Mouse (Mus musculus) kidney, embryonic 16.5 days (tissue): Measurements from ENCODE around the gene Slc3a2. TPM values are rescaled to one million over a fixed set of nuclear protein-coding genes. Genes with fewer than 3 reads are reported as not detected.

Source experiments
- ATAC-seq: fragments of 200-750 bp; cut with Nextera tagmentation; 2 replicates; pipeline ENCODE4 v1.8.0; 2017; ENCODE audit warnings: moderate TSS enrichment; ENCODE audit not compliant: low FRiP score, low TSS enrichment
- H3K27ac ChIP-seq: fragments of 300-500 bp; sonication (generic); 2 replicates; pipeline ENCODE4 v1.5.1; 2014; ENCODE audit warnings: low read length
- H3K27me3 ChIP-seq: fragments of 300-500 bp; sonication (generic); 2 replicates; pipeline ENCODE4 v1.6.1; 2014; ENCODE audit warnings: low read length, control low read depth, mixed read lengths; ENCODE audit not compliant: insufficient read depth
- H3K36me3 ChIP-seq: fragments of 300-500 bp; sonication (generic); 2 replicates; pipeline ENCODE4 v1.6.1; 2014; ENCODE audit warnings: low read length, control low read depth, mixed read lengths; ENCODE audit not compliant: insufficient read depth
- H3K4me1 ChIP-seq: fragments of 300-500 bp; sonication (generic); 2 replicates; pipeline ENCODE4 v1.6.1; 2014; ENCODE audit warnings: low read length, control low read depth, mixed read lengths; ENCODE audit not compliant: insufficient read depth
- H3K4me2 ChIP-seq: fragments of 300-500 bp; sonication (generic); replicated peaks from 2 replicates; pipeline ENCODE4 v1.6.1; 2014; ENCODE audit warnings: low read depth, low read length
- H3K4me3 ChIP-seq: fragments of 300-500 bp; sonication (generic); 2 replicates; pipeline ENCODE4 v1.5.1; 2014; ENCODE audit warnings: mild to moderate bottlenecking, low read length
- H3K9ac ChIP-seq: fragments of 300-500 bp; sonication (generic); replicated peaks from 2 replicates; pipeline ENCODE4 v1.6.1; 2014; ENCODE audit warnings: low read length
- H3K9me3 ChIP-seq: fragments of 300-500 bp; sonication (generic); 2 replicates; pipeline ENCODE4 v1.6.1; 2016; ENCODE audit warnings: low read length, control low read depth
- WGBS: fragments of 180-500 bp; shearing (Covaris S2); extraction: QIAGEN DNeasy Blood & Tissue Kit; methylation state at CpG from one replicate; pipeline ENCODE4 v1.1.7; 2014; 5-methylcytosine and 5-hydroxymethylcytosine counted together
- microRNA-seq: library from miRNA; unstranded; fragments of <30 nt; microRNA quantifications from one replicate; pipeline ENCODE4, GENCODE M21; 2016
- polyA plus RNA-seq: library from polyadenylated mRNA; unstranded; fragments of >200 nt; fragmentation: Nextera tagmentation; extraction: Ambion mirVana; gene quantifications from 2 replicates; pipeline ENCODE4 v1.2.1, GENCODE M21; 2015

The Slc3a2 gene
- polyA plus RNA-seq, 1 experiment from 2014 or later, result 141 TPM

DNA sequence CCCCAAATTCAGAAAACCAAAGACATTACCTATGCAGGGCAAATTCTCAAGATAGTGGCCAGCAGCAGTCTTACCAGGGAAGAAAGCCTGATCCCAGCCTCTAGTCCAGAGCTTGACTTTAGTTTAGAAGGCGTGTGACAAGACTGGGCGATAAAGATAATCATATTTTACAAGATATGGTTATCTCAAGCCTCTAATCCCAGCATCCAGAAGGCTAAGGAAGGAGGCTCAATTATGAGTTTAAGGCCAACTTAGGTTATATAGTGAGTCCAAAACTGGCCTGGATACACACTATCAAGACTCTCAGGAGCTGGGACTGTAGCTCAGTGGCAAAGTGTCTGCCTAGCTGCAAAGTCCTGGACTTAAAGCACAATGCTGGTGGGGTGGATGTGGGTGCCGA lies 50.3 kb downstream of the Slc3a2 start:
- ATAC-seq, result no peak
- H3K4me2 ChIP-seq, result no peak overlapping the region
- no peak overlapping the region for H3K9ac ChIP-seq
- no peak overlapping the region for H3K4me3 ChIP-seq
- H3K9me3 ChIP-seq, result no peaks in the 10 kb centered on the region
- no peak overlapping the region for H3K27ac ChIP-seq
- H3K27me3 ChIP-seq, result no peaks in the 10 kb centered on the region
- WGBS, result 90% methylated on average over 3 of the region's 3 CpGs
- no peaks in the 10 kb centered on the region for H3K4me1 ChIP-seq
- H3K36me3 ChIP-seq, result no peaks in the 10 kb centered on the region

GRCm38 (mm10) chr19:8665746-8666145 lies 57.4 kb downstream of the Slc3a2 start:
- Histone ChIP-seq H3K9ac (no peak overlapping the region), H3K36me3 (no peaks in the 10 kb centered on the region), H3K27ac (no peak overlapping the region), H3K4me1 (peaks cover 8% of the 10 kb centered on the region), H3K4me3 (no peak overlapping the region), H3K4me2 (no peak overlapping the region), H3K9me3 (no peaks in the 10 kb centered on the region), H3K27me3 (peaks cover 9% of the 10 kb centered on the region; the same call in 1 of the 2 replicates)
- 61% methylated on average over 5 of the region's 5 CpGs for WGBS
- ATAC-seq, result no peak

GRCm38 (mm10) chr19:8664859-8665258 lies 58.3 kb downstream of the Slc3a2 start:
- H3K4me1 ChIP-seq, result peaks cover 8% of the 10 kb centered on the region
- no peak overlapping the region for H3K4me3 ChIP-seq
- H3K27me3 ChIP-seq, result peaks cover 9% of the 10 kb centered on the region; the same call in 1 of the 2 replicates
- H3K36me3 ChIP-seq, result no peaks in the 10 kb centered on the region
- 89% methylated on average over 3 of the region's 3 CpGs for WGBS
- no peaks in the 10 kb centered on the region for H3K9me3 ChIP-seq
- no peak overlapping the region for H3K9ac ChIP-seq
- H3K27ac ChIP-seq, result no peak overlapping the region
- ATAC-seq, result no peak
- H3K4me2 ChIP-seq, result no peak overlapping the region

DNA sequence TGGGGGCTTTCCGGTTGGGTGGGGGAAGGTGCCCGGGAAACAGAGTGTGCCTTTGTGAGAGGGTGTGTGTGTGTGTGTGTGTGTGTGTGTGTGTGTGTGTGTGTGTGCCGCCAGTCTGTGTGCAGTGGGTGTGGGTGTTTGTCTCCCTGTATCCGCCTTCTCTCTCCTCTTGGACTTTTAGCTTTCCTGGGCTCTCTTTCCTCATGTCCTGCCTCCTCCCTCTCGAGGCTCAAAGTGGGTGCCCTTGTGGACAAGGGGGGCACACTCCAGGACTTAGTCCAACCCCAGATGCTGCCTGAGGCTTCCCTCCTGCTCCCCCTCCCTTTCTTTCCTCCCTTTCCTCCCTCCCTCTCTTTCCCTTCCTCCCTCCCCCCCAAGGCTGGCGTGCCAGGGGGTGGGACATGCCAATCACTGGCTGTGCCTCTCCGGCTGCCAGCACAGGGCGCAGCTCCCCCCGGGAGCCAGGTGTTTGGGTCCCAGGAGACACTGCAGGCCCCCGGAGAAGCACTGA lies 59.2 kb downstream of the Slc3a2 start:
- 0 out of 2 replicates have a peak, but pooled peaks have one; percentile 33 for ATAC-seq
- Histone ChIP-seq H3K9ac (no peak overlapping the region), H3K9me3 (no peaks in the 10 kb centered on the region), H3K27ac (no peak overlapping the region), H3K4me1 (peaks cover 8% of the 10 kb centered on the region), H3K4me3 (no peak overlapping the region), H3K4me2 (no peak overlapping the region), H3K36me3 (no peaks in the 10 kb centered on the region), H3K27me3 (peaks cover 9% of the 10 kb centered on the region; the same call in 1 of the 2 replicates)
- WGBS, result 41% methylated on average over 10 of the region's 10 CpGs

DNA sequence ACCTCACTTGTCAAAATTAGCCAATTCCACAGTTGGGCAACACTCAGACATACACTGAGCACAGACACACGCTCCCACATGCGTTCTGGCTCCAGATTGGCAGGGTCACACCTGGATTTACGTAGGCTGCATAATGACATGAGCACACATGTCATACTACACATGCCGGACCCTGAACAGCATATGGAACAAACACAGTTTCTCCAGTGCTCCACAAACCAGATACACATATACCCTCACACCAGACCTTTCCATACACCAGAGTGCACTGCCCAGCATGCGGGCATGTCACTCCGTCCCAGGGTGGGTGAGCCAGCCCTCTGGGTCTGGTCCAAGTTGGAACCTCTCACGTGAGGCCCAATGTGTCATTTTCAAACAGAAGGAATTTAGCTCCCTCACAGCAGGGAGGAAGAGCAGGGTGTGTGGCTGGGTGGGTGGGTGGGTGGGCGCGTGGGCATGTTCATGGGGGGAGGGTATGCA lies 59.8 kb downstream of the Slc3a2 start, which contains the start of gene Chrm1:
Gene Chrm1, plus strand, starts transcription at position 430 of the 480 bp plus-strand sequence.
- WGBS, result 74% methylated on average over 9 of the region's 9 CpGs
- no peak within 1 kb of the TSS for H3K4me3 ChIP-seq
- no peak for ATAC-seq

GRCm38 (mm10) chr19:8662337-8662736 lies 60.8 kb downstream of the Slc3a2 start:
- peak overlapping the region; percentile 76 for H3K9ac ChIP-seq

More for the DNA sequence above, 59.8 kb downstream of the Slc3a2 start, which contains the start of gene Chrm1:
- Histone ChIP-seq H3K9me3 (no peaks in the 10 kb centered on the region), H3K27me3 (peaks cover 9% of the 10 kb centered on the region; the same call in 1 of the 2 replicates), H3K4me2 (peak within 1 kb of the TSS; percentile 97; the same call in 1 of the 2 replicates), H3K36me3 (no peaks in the 10 kb centered on the region), H3K4me1 (peaks cover 8% of the 10 kb centered on the region), H3K9ac (peak within 1 kb of the TSS; percentile 76; the same call in 1 of the 2 replicates), H3K27ac (no peak within 1 kb of the TSS)

GRCm38 (mm10) chr19:8661821-8662307 lies 61.3 kb downstream of the Slc3a2 start:
- Histone ChIP-seq H3K27ac (no peak overlapping the region), H3K4me1 (peaks cover 8% of the 10 kb centered on the region), H3K9ac (peak overlapping the region; percentile 76), H3K9me3 (no peaks in the 10 kb centered on the region), H3K36me3 (no peaks in the 10 kb centered on the region), H3K27me3 (peaks cover 9% of the 10 kb centered on the region; the same call in 1 of the 2 replicates), H3K4me2 (peak overlapping the region; percentile 97), H3K4me3 (peak overlapping the region; percentile 53)
- WGBS, result 2% methylated on average over 35 of the region's 35 CpGs
- ATAC-seq, result peak; percentile 49

More at GRCm38 (mm10) chr19:8662337-8662736, 60.8 kb downstream of the Slc3a2 start:
- 2% methylated on average over 11 of the region's 11 CpGs for WGBS
- Histone ChIP-seq H3K9me3 (no peaks in the 10 kb centered on the region), H3K36me3 (no peaks in the 10 kb centered on the region), H3K4me2 (peak overlapping the region; percentile 97), H3K4me1 (peaks cover 8% of the 10 kb centered on the region), H3K27ac (no peak overlapping the region), H3K4me3 (peak overlapping the region; percentile 53), H3K27me3 (peaks cover 9% of the 10 kb centered on the region; the same call in 1 of the 2 replicates)
- peak; percentile 43; the same call in 1 of the 2 replicates for ATAC-seq

Small RNAs within 50 kb of the gene (microRNA-seq; reads per million reads assigned to microRNA genes)
- 0.79 reads per million for gene Mir6992

Other genes starting within 250 kb of the Slc3a2 start
- gene Slc22a8, start 132.1 kb downstream of the Slc3a2 start, polyA plus RNA-seq, result 15.7 and 16.3 TPM in 2 replicates
- 48.8 and 59.4 TPM in 2 replicates for gene Slc22a6, start 105.3 kb downstream of the Slc3a2 start, polyA plus RNA-seq
- gene Chrm1, start 59.6 kb downstream of the Slc3a2 start, polyA plus RNA-seq, result 0.11 and 0.14 TPM in 2 replicates
- gene Wdr74, start 12.5 kb upstream of the Slc3a2 start, polyA plus RNA-seq, result 101 and 108 TPM in 2 replicates
- 1.9 and 2.0 TPM in 2 replicates for gene 1700092M07Rik, start 17.3 kb upstream of the Slc3a2 start, polyA plus RNA-seq
- gene Stx5a, start 18.0 kb upstream of the Slc3a2 start, polyA plus RNA-seq, result 150 and 154 TPM in 2 replicates
- 213 and 218 TPM in 2 replicates for gene Nxf1, start 33.7 kb upstream of the Slc3a2 start, polyA plus RNA-seq
- gene Tmem223, start 47.6 kb upstream of the Slc3a2 start, polyA plus RNA-seq, result 197 and 215 TPM in 2 replicates
- gene Tmem179b, start 51.1 kb upstream of the Slc3a2 start, polyA plus RNA-seq, result 89.4 and 92.5 TPM in 2 replicates
- gene Taf6l, start 63.0 kb upstream of the Slc3a2 start, polyA plus RNA-seq, result 37.2 and 39.0 TPM in 2 replicates
- gene Polr2g, start 75.2 kb upstream of the Slc3a2 start, polyA plus RNA-seq, result 168 and 176 TPM in 2 replicates
- gene Zbtb3, start 79.2 kb upstream of the Slc3a2 start, polyA plus RNA-seq, result 6.2 and 6.4 TPM in 2 replicates
- 53.0 and 63.0 TPM in 2 replicates for gene Ttc9c, start 96.0 kb upstream of the Slc3a2 start, polyA plus RNA-seq
- gene Hnrnpul2, start 96.6 kb upstream of the Slc3a2 start, polyA plus RNA-seq, result 5.4 and 5.9 TPM in 2 replicates
- gene AC129217.1, start 106.4 kb upstream of the Slc3a2 start, polyA plus RNA-seq, result not detected in 2 replicates
- gene Bscl2, start 114.1 kb upstream of the Slc3a2 start, polyA plus RNA-seq, result 56.7 and 62.4 TPM in 2 replicates
- gene Gng3, start 115.8 kb upstream of the Slc3a2 start, polyA plus RNA-seq, result 3.2 and 5.4 TPM in 2 replicates
- 0.75 and 1.0 TPM in 2 replicates for gene Lrrn4cl, start 127.4 kb upstream of the Slc3a2 start, polyA plus RNA-seq
- 195 and 197 TPM in 2 replicates for gene Ubxn1, start 148.1 kb upstream of the Slc3a2 start, polyA plus RNA-seq
- gene Uqcc3, start 157.6 kb upstream of the Slc3a2 start, polyA plus RNA-seq, result 69.3 and 71.4 TPM in 2 replicates
- 78.4 and 84.3 TPM in 2 replicates for gene Lbhd1, start 160.4 kb upstream of the Slc3a2 start, polyA plus RNA-seq
- not detected in 2 replicates for gene Gm49403, start 160.6 kb upstream of the Slc3a2 start, polyA plus RNA-seq
- gene 1810009A15Rik, start 165.5 kb upstream of the Slc3a2 start, polyA plus RNA-seq, result 93.0 and 94.3 TPM in 2 replicates
- 1.2 TPM in 1 of 2 replicates, not detected in the other for gene Gm49416, start 165.6 kb upstream of the Slc3a2 start, polyA plus RNA-seq
- 49.5 and 53.1 TPM in 2 replicates for gene Ints5, start 169.6 kb upstream of the Slc3a2 start, polyA plus RNA-seq
- gene Ganab, start 174.7 kb upstream of the Slc3a2 start, polyA plus RNA-seq, result 146 and 151 TPM in 2 replicates
- gene B3gat3, start 197.0 kb upstream of the Slc3a2 start, polyA plus RNA-seq, result 51.1 and 53.5 TPM in 2 replicates
- gene Rom1, start 206.0 kb upstream of the Slc3a2 start, polyA plus RNA-seq, result 4.3 and 4.5 TPM in 2 replicates
- 33.2 and 34.1 TPM in 2 replicates for gene Eml3, start 206.2 kb upstream of the Slc3a2 start, polyA plus RNA-seq
- gene Mta2, start 218.5 kb upstream of the Slc3a2 start, polyA plus RNA-seq, result 179 and 180 TPM in 2 replicates
- 36.0 and 38.3 TPM in 2 replicates for gene Tut1, start 230.5 kb upstream of the Slc3a2 start, polyA plus RNA-seq
- gene Eef1g, start 243.7 kb upstream of the Slc3a2 start, polyA plus RNA-seq, result 436 and 455 TPM in 2 replicates